Mouse (Mus musculus) central nervous system, embryonic 11.5 days (tissue): ENCODE results near the gene Ms4a4a. TPM values are rescaled to one million over a fixed set of nuclear protein-coding genes. Genes with fewer than 3 reads are reported as not detected.

ENCODE experiments used
- polyA plus RNA-seq: library from polyadenylated mRNA; depleted of rRNA; stranded (reverse); fragments of >200 nt; gene quantifications from 2 replicates; pipeline ENCODE4 v1.2.3, GENCODE M21; 2012; rRNA removed

Gene Ms4a4a
- 0.66 and 0.78 TPM in 2 replicates for polyA plus RNA-seq

DNA sequence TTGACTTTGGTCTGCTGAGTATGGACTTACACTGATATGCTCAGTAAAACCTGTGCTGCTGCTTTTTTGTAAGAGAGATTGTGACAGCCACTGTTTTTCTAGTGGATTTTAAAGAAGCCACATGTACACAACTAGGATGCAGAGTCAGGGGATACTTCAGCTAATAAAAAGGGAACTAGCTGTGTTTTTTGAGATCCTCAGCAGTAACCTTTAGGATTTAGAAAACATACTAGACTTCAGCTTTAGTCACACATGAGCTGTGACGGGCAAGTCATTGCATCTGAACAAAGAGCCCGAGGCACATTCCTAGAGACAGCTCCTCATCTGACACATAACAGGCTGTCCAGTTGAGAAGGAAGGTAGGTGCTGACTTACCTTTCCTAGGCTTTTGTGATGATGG is at the start of gene Ms4a4a:
Gene Ms4a4a, plus strand, starts transcription at position 251 of the 400 bp plus-strand sequence.

DNA sequence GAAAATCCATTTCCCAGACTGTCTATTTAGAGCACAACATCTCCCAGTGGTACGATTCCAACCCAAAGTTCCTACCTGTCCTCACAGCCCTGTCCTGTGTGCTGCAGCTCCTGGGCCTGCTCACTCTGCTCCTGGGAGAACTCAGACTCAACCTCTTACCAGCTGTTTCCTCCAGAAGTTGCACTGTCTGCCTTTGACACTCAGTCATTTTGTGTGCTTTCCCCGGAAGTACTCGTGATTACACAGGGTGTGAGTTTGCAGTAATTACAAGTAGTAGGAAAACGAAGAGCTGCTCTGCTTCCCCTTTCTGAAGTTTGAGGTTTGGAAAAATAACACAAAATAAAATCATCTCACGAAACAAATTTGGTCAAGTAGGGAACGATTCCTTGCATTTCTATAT is 39.4 kb upstream of the Ms4a4a start, which contains the start of gene Ms4a7:
Gene Ms4a7, minus strand, starts transcription at position 215 of the 400 bp plus-strand sequence.

DNA sequence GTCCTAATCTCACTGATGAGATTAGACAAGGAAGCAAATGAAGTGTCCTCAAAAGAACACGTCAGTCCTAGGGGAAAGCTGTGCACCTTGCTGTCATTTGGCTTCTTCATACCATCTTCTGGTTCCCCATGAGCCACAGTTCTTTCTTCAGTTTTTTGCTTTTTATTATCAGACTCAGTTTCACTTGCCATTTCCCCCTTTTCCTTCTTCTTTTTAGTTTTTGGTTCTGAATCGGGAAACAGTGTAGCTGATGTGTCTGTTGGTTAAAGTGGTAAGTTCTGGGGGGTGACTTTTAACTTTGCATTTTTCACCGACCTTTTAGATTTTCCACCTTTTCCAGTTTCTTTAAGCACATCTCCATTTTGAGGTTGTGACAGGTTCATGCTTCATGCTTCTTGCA is 29.2 kb downstream of the Ms4a4a start, which contains the start of gene Ms4a4c:
Gene Ms4a4c, plus strand, starts transcription at position 244 of the 400 bp plus-strand sequence.

Other genes starting within 250 kb of the Ms4a4a start
- gene 1700017D01Rik, start 244.6 kb upstream of the Ms4a4a start, polyA plus RNA-seq, result not detected in 2 replicates
- not detected in 2 replicates for gene 1700025F22Rik, start 210.2 kb upstream of the Ms4a4a start, polyA plus RNA-seq
- gene Ms4a13, start 178.8 kb upstream of the Ms4a4a start, polyA plus RNA-seq, result not detected in 2 replicates
- gene Ms4a12, start 143.1 kb upstream of the Ms4a4a start, polyA plus RNA-seq, result not detected in 2 replicates
- gene Ms4a1, start 109.3 kb upstream of the Ms4a4a start, polyA plus RNA-seq, result not detected in 2 replicates
- gene Ms4a5, start 91.7 kb upstream of the Ms4a4a start, polyA plus RNA-seq, result not detected in 2 replicates
- gene Ms4a14, start 61.1 kb upstream of the Ms4a4a start, polyA plus RNA-seq, result 0.04 and 0.12 TPM in 2 replicates
- gene Ms4a7, start 39.4 kb upstream of the Ms4a4a start, polyA plus RNA-seq, result 0.82 and 0.93 TPM in 2 replicates
- gene Ms4a4c, start 29.2 kb downstream of the Ms4a4a start, polyA plus RNA-seq, result 0.44 TPM in 1 of 2 replicates, not detected in the other
- gene Ms4a4b, start 68.0 kb downstream of the Ms4a4a start, polyA plus RNA-seq, result not detected in 2 replicates
- 2.6 and 3.3 TPM in 2 replicates for gene Ms4a6c, start 93.8 kb downstream of the Ms4a4a start, polyA plus RNA-seq
- 0.04 and 0.10 TPM in 2 replicates for gene Gm8369, start 110.4 kb downstream of the Ms4a4a start, polyA plus RNA-seq
- 2.4 and 2.9 TPM in 2 replicates for gene Ms4a6b, start 141.0 kb downstream of the Ms4a4a start, polyA plus RNA-seq
- 0.20 and 0.32 TPM in 2 replicates for gene Ms4a4d, start 161.3 kb downstream of the Ms4a4a start, polyA plus RNA-seq
- 1.1 and 1.9 TPM in 2 replicates for gene Ms4a6d, start 229.3 kb downstream of the Ms4a4a start, polyA plus RNA-seq
- 0.19 TPM in 1 of 2 replicates, not detected in the other for gene Ms4a2, start 248.2 kb downstream of the Ms4a4a start, polyA plus RNA-seq